Mouse (Mus musculus) heart, postnatal 10 days (tissue): ENCODE results near the gene Lyst. TPM values are rescaled to one million over a fixed set of nuclear protein-coding genes. Genes with fewer than 3 reads are reported as not detected.
"Not testable (repeated sequence)": the region's sequence is repeated elsewhere in the genome, so short reads cannot be mapped to it uniquely, and the experiment has no call there.

Experiments
- DNase-seq, 2 experiments: peaks; one replicate each; pipeline ENCODE4 v3.0.0; 2021
- intact Hi-C: fragments of 180-260 bp; cut with DNase I; formaldehyde crosslinking; loops from one replicate; pipeline ENCODE4 v1.15.1; 2025
- total RNA-seq, 2 experiments: library from RNA; stranded (reverse); gene quantifications; 2 replicates each; pipeline ENCODE4 v1.2.3; 2021

The Lyst gene
- total RNA-seq, 2 experiments from 2014 or later, result 12.0 to 15.1 TPM

DNA sequence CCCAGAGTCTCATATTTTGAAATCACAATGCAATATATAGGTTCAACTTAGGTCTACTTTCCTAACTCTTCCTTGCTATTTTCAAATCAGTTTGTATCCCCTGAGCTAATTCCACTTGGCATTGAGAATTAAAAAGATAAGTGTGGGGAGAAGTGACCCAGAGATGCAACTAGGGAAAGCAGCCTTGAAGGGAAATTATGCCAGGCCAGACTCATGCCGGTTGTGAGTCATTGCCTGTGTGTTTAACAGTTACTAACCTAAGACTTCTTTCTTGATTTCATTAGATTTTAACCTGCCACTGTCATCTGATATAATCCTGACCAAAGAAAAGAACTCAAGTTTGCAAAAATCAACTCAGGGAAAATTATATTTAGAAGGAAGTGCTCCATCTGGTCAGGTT is 43.5 kb downstream of the Lyst start:
- intact Hi-C loops, result no loop called here
- DNase-seq, result no peak

DNA sequence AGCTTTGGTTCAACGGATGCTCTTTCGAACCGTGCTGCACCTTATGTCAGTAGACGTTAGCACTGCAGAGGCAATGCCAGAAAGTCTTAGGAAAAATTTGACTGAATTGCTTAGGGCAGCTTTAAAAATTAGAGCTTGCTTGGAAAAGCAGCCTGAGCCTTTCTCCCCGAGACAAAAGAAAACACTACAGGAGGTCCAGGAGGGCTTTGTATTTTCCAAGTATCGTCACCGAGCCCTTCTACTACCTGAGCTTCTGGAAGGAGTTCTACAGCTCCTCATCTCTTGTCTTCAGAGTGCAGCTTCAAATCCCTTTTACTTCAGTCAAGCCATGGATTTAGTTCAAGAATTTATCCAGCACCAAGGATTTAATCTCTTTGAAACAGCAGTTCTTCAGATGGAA is 44.5 kb downstream of the Lyst start:
- intact Hi-C loops, result no loop called here
- no peak for DNase-seq

DNA sequence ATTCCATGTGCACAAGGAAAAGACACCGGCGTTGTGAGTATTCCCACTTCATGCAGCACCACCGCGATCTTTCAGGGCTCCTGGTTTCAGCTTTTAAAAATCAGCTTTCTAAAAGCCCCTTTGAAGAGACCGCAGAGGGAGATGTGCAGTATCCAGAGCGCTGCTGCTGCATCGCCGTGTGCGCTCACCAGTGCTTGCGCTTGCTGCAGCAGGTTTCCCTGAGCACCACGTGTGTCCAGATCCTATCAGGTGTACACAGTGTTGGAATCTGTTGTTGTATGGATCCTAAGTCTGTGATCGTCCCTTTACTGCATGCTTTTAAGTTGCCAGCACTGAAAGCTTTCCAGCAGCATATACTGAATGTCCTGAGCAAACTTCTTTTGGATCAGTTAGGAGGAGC is 45.0 kb downstream of the Lyst start:
- intact Hi-C loops, result no loop called here
- no peak for DNase-seq

DNA sequence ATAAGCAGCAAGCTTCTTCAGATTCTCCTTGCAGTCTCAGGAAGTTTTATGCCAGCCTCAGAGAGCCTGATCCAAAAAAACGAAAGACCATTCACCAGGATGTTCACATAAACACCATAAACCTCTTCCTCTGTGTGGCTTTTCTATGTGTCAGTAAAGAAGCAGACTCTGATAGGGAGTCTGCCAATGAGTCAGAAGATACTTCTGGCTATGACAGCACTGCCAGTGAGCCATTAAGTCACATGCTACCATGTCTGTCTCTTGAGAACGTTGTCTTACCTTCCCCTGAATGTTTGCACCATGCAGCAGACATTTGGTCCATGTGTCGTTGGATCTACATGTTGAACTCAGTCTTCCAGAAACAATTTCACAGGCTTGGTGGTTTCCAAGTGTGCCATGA is 47.4 kb downstream of the Lyst start:
- intact Hi-C loops, result no loop called here
- DNase-seq, result no peak

DNA sequence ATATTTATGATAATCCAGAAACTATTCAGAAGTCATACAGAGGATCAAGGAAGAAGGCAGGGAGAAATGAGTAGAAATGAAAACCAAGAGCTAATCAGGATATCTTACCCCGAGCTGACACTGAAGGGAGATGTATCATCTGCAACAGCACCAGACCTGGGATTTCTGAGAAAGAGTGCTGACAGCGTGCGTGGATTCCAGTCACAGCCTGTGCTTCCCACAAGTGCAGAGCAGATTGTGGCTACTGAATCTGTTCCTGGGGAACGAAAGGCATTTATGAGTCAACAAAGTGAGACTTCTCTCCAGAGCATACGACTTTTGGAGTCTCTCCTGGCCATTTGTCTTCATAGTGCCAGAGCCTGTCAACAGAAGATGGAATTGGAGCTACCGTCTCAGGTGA is 47.8 kb downstream of the Lyst start:
- no peak for DNase-seq
- intact Hi-C loops, result no loop called here

DNA sequence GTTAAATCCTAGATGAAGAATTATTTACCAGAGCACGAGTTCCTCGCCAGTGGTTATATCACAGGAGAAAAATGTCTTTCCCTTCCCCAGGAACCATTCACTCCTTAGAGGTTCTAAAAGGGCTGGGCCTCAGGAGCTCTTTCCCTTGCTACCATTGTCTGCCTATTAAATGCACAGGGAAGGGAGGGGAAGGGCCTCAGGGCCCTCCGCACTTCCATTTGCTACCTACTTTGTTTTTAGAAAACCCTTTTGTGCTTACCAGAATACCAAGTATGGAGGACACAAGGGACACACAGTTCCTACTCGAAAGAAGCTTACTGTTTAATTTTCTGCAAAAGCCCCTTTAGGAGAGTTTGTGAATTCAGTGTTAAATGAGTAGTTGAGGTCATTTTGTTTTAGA is 48.5 kb downstream of the Lyst start:
- DNase-seq, result no peak
- intact Hi-C loops, result no loop called here

DNA sequence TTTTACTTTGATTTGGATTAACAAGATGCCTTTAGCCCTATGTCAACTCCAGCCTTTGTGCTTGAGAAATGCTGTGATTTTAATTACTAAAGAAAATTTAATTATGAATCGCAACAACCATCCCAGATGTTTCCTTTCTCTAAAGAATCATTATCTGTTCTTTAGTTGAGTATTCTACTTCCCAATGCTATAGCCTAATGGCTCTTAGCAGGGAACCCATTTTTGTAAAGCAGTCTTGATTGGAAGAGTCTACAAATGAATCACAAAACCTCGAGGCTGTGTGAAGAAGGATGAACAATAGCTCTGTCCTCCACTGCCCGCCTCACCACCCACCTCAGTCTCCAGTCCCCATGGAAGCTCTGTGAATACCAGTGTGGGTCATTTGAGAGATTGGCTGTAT is 57.1 kb downstream of the Lyst start:
- intact Hi-C loops, result no loop called here
- no peak for DNase-seq

DNA sequence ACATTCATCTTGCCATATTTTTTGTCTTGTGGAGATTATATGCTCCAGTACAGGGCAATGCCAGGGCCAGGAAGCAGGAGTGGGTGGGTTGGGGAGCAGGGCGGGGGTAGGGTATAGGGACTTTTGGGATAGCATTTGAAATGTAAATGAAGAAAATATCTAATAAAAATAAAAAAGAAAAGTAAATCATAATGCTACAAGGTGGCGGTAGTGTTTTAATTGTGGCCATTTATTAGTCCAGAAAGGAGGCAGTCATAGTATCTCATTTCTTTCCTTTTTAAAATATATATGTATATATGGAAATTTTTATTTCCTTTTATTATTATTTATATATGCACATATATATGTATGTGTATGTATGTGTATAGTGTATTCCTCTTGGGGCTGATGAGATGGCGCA is 65.3 kb downstream of the Lyst start:
- no peak for DNase-seq
- intact Hi-C loops, result loop anchor here (5.0 kb wide), 1 partner anchor 212 kb away; no protein-coding TSS in a partner anchor

DNA sequence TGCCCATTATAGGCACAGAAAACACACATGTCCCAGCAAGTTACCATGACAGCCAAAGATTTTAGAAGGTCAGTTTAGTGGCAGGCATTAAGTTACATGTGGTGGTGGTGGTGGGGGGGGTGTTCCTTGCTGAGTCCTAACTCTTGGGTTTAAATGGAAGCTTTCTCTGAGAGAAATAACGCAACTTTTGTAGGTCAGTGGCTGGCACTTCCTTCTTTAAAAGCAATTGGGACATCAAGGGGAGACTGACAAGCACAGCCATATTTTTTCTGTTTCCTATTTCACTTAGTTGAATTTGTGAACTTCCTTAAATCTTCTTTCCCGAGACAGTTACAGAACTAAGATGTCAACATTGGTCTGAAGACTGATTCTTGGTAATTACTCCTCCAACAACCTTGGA is 75.9 kb downstream of the Lyst start:
- DNase-seq, result not testable (repeated sequence)

DNA sequence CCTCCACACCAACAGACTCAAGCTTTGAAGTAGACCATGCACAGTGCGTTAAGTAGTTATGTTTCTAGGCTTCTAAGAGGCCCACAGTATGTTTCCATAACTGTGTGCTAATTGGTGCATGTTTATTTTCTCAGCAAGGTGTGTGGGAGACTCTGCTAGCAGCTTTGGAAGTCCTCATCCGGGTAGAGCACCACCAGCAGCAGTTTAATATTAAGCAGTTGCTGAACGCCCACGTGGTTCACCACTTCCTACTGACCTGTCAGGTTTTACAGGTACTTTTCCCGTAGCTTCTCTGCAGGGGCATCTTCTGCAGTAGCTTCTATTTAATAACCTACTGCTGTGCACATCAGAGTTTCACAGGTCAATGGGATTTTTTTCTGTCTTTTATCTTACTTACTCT is 80.5 kb downstream of the Lyst start:
- no peak for DNase-seq
- intact Hi-C loops, result no loop called here

More for the DNA sequence above, 75.9 kb downstream of the Lyst start:
- intact Hi-C loops, result not testable (repeated sequence)

DNA sequence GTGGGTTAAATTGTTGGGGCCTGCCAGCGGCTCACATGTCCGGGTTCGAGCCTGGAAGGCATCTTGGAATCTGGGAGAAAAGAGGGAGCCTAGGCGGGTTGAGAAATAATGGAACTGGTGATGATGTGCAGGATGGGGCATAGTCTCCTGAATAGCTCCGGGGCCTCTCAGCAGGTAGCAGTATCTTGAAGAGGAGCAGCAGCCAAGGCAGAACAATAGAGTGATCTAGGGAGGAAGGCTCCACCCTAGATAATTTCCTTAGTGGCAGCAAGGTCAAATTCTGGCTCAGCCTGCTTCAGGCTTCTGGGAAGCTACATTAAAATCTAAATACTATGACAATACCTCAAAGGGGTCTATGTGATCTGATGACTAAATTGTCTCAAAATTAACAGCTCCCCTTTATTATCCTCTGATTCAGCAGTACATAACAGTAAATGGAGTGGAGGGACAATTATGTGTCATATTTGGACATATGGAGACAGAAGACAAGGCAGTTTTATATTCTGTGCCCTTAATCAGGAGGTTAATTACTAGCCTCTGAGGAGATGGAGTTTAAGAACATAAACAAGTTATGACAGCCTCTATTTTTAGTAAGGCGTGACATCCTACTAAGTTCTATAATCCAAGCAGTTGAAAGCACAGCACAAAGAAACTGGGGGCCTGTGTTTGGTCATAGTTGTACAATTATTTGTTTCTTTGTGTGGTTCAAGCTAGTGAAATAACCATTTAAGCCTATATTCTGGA is 81.6 kb downstream of the Lyst start:
- intact Hi-C loops, result no loop called here
- no peak for DNase-seq

DNA sequence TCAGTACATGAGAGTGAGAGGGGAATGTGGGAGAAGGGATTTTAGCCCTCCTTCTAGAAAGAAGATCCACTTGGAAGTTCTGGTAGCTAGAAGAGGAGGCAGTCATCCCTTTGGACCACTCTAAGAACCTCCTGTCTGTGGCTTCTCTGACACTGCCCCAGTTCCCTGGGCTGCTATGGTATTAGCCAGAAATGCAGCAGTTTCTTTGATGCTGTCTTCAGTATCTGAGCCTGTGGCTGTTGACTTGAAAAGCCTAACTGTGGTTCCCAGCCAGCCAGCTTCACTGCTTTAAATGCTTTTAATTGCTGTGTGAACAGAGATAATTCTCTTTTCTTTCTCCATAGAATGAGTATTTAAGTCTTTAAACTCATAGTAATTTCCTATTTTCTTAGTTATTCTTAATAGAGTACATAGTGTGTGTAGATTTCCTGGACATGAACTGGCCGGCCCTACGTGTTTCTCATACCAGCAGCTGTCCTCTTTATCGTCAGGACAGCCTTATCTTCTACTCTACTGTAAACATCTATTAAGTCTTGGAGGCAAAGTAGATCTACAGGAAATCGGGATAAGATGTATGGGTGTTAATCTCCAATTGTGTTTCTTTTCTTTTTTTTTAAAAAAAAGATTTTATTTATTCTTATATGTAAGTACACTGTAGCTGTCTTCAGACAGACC is 84.6 kb downstream of the Lyst start:
- intact Hi-C loops, result no loop called here

DNA sequence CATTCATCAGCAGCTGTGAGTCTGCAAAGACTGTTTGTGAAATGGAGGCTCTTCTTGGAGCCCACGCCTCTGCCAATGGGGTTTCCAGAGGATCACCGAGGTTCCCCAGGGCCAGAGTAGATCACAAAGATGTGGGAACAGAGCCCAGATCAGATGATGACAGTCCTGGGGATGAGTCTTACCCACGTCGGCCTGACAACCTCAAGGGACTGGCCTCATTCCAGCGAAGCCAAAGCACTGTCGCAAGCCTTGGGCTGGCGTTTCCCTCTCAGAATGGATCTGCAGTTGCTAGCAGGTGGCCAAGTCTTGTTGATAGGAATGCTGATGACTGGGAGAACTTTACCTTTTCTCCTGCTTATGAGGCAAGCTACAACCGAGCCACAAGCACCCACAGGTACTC is 87.7 kb downstream of the Lyst start:
- DNase-seq, result no peak
- intact Hi-C loops, result no loop called here

More for the DNA sequence above, 84.6 kb downstream of the Lyst start:
- no peak for DNase-seq

DNA sequence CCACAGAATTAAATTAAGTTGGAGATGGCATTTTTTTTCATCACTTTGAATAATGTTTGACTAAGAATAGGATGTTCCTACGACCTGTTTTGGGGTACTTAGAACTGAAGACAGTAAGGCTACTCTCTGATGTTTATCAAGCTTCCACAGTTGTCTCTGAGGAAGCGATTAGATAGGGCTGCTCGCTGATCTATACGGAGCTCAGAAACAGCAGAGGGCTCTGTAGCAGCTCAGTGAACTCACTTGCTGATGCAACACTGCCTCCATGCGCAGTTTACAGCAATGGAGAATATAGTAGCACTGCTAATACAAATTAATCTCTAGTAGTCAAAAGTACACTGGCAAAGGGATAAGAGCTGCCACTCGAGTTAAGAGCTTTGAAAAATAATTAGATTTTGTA is 91.4 kb downstream of the Lyst start:
- no peak for DNase-seq
- intact Hi-C loops, result no loop called here

DNA sequence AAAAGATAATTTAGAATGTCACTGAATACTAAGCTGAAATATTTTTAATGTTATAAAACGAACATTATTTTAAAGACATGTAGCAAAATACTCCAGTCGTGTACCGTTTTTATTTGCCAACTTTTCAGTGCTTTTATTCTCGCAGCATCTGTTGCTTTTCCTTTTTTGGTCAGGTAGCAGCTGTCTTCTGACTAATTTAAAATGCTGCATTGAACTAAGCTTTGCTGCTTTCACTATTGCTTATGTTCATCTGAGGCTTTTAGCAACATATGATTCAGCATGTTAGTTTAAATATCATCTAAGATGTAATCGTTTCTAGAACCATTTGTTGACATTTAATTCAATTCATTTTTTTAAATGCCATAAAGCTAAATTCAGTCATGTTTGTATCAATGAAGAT is 113.3 kb downstream of the Lyst start:
- intact Hi-C loops, result no loop called here
- no peak for DNase-seq

DNA sequence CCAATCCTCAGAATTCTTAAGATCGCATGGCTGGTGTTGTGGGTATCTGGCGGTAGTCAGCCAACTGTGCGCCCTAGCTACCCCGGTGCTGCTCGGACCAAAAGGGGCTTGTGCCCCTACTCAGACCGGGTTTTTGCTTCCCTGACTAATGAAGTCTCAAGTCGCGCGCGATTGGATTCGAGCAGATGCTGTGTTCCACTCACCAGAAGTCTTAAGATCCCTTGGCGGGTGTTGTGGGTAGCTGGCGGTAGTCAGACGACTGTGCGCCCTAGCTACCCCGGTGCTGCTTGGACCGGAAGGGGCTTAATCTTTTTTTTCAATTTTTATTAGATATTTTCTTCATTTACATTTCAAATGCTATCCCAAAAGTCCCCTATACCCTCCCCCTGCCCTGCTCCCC is 131.2 kb downstream of the Lyst start:
- DNase-seq, intact Hi-C loops: not testable (repeated sequence)

DNA sequence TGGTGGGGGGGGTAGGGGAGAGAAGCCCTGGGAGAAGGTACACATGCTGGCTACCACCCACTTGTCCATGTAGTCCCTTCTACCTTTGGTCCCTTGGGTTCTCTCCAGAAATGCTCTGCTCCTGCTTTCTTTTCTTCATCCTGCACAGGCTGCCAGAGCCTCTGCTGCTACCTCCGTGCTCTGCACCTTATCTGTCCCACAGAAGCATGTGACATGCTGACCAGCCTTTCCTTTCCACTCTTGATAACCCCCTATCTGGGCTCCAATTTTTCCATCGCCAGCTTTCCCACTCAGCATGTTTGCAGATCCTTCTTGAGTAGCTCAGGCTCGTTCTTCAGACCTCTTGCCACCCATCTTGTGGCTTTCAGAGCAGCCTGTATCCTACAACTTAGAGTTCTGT is 133.1 kb downstream of the Lyst start:
- no peak for DNase-seq
- intact Hi-C loops, result no loop called here

DNA sequence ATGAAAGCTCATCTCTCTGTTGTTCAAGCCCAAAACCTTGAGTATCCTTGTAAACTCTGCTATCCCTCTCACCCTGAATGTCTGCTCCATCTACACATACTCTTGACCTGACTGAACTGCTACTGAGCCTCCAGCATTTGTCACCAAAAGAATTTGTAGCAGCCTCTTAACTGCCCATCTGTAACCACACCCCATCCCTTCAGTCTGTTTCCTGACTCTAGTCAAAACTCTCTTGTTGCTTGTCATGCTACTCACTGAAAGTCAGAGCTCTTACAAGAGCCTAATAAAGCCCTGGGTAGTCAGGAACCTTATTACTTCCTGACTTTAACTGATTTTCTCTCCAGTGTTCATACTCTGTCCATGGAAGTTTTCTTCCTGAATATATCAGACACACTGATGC is 133.6 kb downstream of the Lyst start:
- intact Hi-C loops, result no loop called here
- no peak for DNase-seq

DNA sequence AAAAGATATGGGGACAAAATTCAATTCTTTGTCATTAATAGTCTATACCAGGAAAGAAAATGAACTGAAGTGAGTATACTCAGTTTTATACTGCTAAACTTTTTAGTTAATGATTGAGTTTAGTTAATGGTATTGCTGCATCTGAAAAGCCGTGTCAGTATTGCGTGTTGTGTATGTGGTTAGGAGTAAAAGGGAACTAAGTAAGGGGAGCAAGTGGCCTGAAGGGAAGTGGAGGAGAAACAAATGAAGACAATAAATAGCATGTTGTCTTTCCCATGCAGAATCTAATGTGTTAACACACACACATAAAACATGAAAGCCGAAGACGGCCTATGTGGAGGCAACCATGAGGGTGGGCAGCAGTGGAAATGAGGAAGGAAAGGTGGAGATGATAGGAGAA is 149.0 kb downstream of the Lyst start:
- intact Hi-C loops, result no loop called here
- DNase-seq, result no peak

DNA sequence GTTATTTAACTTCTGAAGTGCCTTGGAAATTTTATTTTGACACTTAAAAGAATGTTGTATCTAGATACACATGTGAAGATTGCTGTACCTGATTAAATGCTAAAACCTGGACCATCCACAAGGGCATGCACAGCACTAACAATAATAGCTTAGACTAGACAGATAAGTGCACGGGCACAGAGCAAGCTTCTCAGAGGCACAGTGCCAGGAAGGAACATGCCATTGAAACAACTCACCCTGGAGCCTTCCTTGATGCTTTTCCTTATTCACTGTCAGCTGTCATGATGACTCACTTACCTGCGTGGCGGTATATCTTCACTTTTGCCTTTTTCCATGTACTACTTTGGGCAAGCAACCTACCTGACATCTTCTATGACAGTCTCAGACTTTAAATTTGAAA is 155.7 kb downstream of the Lyst start:
- intact Hi-C loops, result no loop called here
- DNase-seq, result no peak

DNA sequence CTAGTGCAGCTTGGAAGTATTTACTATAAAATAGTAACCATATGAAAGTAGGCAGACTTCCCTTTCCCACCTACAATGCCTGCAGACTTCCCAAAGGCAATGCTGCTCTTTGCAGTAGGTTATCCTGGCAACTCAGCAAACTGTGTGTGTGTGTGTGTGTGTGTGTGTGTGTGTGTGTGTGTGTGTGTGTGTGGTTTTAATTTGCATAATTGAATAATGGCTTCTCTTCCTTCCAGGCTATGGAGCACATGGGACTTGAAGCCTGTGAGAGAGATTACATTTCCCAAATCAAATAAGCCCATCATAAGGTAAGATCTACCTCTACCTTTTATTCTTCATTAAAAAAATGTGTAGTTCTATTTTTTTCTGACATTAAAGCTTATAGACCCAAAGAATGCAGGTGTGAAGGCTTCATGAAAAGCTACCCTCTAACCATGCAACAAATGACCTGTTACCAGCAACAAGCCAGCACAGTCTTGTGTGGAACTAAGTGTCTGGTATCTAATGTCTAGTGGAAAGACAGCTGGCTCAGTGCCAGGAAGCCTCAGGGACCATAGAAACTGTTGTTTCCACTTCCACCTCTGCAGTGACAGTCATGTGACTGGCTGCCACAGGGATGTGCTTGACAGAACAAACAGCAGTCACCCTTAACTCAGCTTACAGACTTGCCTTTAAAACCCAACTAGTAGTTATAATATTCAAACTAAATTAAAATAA is 185.7 kb downstream of the Lyst start:
- intact Hi-C loops, result no loop called here
- peak; percentile 22 to 29 for DNase-seq

DNA sequence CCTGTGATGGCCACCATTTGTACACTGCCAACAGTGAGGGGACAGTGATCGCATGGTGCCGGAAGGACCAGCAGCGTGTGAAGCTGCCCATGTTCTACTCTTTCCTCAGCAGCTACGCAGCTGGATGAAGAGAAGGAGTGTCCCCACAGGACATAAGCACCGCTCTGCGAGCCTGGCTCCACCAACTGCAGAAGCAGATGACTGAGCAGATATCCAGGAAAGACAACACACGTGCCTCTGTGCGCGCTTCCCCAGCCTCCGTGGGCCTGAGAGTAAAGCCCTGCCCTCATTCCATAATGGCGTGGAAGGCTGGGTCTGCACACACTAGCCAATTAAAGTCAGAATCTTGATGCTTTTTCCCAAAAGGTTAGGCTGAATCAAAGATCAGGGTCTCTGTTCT is 186.9 kb downstream of the Lyst start:
- no peak for DNase-seq
- intact Hi-C loops, result no loop called here
